In the genomic region with DNA sequence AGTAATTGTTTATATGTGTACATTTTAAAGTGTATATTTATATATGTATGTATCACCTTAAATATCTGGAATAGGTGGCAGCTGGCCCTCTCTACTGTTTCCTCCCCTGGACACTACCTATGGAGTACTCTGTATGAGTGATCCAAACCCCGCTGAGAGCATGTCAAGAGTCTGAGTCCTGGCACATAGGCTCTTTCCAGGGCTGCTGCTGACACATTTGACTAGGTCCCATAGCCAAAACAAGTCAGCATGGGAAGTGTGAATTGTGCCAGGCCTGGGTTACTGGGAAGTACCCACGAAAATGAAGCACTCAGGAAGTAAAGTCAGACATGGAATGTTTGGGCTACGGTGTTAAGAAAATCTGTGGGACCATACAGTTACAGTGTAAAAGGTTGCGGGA, we compare ENCODE assay signal across 12 mouse cellular contexts.
"Had no signal": no experiment of that assay in that cellular context is flagged by ENCODE, and none has a peak within 500 bp of the region (broad histone marks: within the 10 kb centered on the region; RNA-seq: fewer than 3 reads in every experiment).

No protein-coding gene starts in this region.

- DNase-seq: left cerebral cortex, postnatal 4 days; liver; liver, embryonic 13.5 days; liver, postnatal 0 days; lung, adult 18-20 months; lung, adult 2 months; lung, embryonic 14.5 days; lung, postnatal 10 days; lung, postnatal 14 days; lung, postnatal 36 days; lung, postnatal 4 days; midbrain, embryonic 14.5 days had no signal
